Mouse (Mus musculus): ENCODE measurements around the gene Gtf2ird1. TPM values are rescaled to one million over a fixed set of nuclear protein-coding genes. Genes with fewer than 3 reads are reported as not detected.

Gene Gtf2ird1
- polyA plus RNA-seq, 1 experiment from 2014 or later = 57.3 TPM

DNA sequence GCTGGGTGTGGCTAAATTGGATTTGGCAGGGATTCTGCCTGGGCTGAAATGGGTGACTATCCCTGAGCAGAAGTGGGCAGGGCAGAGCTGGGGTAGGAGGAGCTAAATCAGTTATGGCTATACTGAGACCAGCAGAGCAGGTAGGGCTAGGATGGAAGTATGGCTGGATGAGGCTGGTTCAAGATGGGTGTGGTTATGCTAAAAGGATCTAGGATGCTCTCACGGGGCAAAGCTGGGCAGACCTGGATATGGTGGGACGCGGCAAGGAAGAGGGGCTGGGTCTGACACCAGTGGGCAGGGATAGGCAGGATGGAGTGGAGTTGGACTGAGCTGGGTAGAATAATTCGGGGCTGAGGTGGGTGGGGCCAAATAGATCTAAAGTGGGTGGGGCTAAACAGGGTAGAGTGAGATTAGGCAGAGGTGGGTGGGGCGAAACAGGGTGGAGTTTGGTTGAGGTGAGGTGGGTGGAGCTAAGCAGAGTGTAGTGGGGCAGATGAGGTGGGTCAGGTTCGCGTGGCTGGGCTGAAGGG is 46.1 kb downstream of the Gtf2ird1 start:
- ATAC-seq (ENCODE audit: low FRiP score) (no peak), DNase-seq (ENCODE audit: low spot score) (no peak)
- H3K27ac ChIP-seq = no peak overlapping the region
- WGBS = 95% methylated on average over 7 of the region's 7 CpGs
- no peaks in the 10 kb centered on the region for H3K27me3 ChIP-seq (ENCODE audit: control insufficient read depth, insufficient read depth, low read length)
- H3K9ac ChIP-seq = no peak overlapping the region
- no peaks in the 10 kb centered on the region for H3K9me3 ChIP-seq (ENCODE audit: control insufficient read depth, low read length)
- H3K4me3 ChIP-seq (replicated peaks; ENCODE audit: low read length) = no peak overlapping the region
- H3K36me3 ChIP-seq (replicated peaks; ENCODE audit: control insufficient read depth, insufficient read depth) = peaks cover 85% of the 10 kb centered on the region
- no peak overlapping the region for H3K4me2 ChIP-seq (replicated peaks)
- H3K4me1 ChIP-seq (replicated peaks; ENCODE audit: control insufficient read depth, insufficient read depth, low read length) = no peaks in the 10 kb centered on the region

DNA sequence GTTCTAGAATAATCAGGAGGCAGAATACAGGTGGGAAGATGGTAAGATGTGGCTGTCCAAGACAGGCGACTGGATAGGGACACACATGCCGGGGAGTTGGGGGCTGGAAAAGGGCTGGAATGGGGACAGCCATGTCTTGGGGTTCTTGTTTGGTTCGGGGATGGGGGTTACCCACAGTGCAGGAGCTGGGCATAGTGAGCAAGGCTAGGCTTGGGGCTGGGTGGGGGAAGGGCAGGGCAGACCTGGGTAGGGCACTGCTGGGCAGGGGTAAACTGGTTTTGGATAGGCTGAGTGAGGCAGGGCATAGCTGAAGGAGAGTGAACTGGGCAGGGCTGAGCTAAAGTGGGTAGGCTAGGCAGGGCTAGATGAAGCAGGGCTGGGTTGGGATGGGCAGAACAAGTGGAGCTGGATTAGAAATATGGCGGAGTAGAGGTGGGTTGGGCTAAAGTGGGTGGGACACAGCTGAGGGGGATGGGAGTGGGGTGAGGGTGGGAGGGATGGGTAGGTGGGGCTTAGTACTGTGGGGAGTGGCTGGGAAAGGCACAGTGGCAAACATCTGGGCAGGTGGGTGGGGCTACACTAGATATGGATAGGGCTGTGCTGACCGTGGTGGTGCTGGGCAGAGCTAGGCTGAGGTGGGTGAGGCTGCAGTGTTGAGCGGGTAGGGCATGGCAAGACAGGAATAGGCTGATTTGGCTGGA is 46.8 kb downstream of the Gtf2ird1 start:
- Histone ChIP-seq H3K36me3 (replicated peaks; ENCODE audit: control insufficient read depth, insufficient read depth) (peaks cover 85% of the 10 kb centered on the region), H3K4me1 (replicated peaks; ENCODE audit: control insufficient read depth, insufficient read depth, low read length) (no peaks in the 10 kb centered on the region), H3K27ac (no peak overlapping the region), H3K9ac (no peak overlapping the region), H3K9me3 (ENCODE audit: control insufficient read depth, low read length) (no peaks in the 10 kb centered on the region), H3K27me3 (ENCODE audit: control insufficient read depth, insufficient read depth, low read length) (no peaks in the 10 kb centered on the region), H3K4me3 (replicated peaks; ENCODE audit: low read length) (no peak overlapping the region), H3K4me2 (replicated peaks) (no peak overlapping the region)
- ATAC-seq (ENCODE audit: low FRiP score) = no peak
- WGBS = 96% methylated on average over 6 of the region's 6 CpGs
- DNase-seq (ENCODE audit: low spot score) = no peak

DNA sequence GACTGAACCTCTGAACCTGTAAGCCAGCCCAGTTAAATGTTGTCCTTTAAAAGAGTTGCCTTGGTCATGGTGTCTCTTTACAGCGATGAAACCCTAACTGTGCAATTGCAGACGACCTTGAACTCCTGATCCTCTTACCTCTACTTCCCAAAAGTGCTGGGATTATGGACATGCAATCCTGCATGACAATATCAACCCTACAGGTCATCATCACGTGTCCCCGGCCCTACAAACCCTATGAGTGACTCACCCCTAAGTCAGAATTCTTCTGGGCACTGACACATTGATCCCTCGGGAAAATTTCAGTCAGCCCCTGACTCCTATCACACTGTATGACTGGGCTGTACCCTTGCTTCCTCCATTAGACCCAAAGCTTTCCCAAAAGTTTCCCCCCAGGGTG is 48.4 kb downstream of the Gtf2ird1 start:
- Histone ChIP-seq H3K9ac (no peak overlapping the region), H3K27ac (no peak overlapping the region), H3K9me3 (ENCODE audit: control insufficient read depth, low read length) (no peaks in the 10 kb centered on the region), H3K4me3 (replicated peaks; ENCODE audit: low read length) (no peak overlapping the region), H3K4me1 (replicated peaks; ENCODE audit: control insufficient read depth, insufficient read depth, low read length) (no peaks in the 10 kb centered on the region), H3K36me3 (replicated peaks; ENCODE audit: control insufficient read depth, insufficient read depth) (peaks cover 92% of the 10 kb centered on the region), H3K27me3 (ENCODE audit: control insufficient read depth, insufficient read depth, low read length) (no peaks in the 10 kb centered on the region), H3K4me2 (replicated peaks) (no peak overlapping the region)
- ATAC-seq (ENCODE audit: low FRiP score) (no peak), DNase-seq (ENCODE audit: low spot score) (no peak)
- WGBS = 95% methylated on average over 5 of the region's 5 CpGs

DNA sequence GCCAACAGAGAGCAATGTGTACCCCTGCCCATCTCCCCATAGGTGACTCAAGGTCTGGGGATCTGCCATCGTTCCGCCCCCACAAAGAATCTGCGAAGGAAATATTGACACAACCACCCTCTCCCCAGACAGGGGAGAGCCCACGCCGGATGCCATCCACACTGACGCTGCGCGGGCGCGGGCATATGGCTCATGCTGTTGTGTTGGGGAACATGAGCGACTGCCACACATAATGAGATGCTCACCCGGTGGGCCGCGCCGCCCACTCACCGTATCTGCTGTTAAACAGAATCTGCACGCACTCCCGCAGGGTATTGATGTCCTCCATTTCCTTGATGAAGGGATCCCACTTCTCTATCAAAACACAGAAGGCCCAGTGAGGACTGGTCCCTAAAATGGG is 54.7 kb downstream of the Gtf2ird1 start:
- Histone ChIP-seq H3K4me1 (replicated peaks; ENCODE audit: control insufficient read depth, insufficient read depth, low read length) (no peaks in the 10 kb centered on the region), H3K36me3 (replicated peaks; ENCODE audit: control insufficient read depth, insufficient read depth) (peaks cover 98% of the 10 kb centered on the region), H3K9me3 (ENCODE audit: control insufficient read depth, low read length) (no peaks in the 10 kb centered on the region), H3K4me2 (replicated peaks) (no peak overlapping the region), H3K27me3 (ENCODE audit: control insufficient read depth, insufficient read depth, low read length) (no peaks in the 10 kb centered on the region), H3K27ac (no peak overlapping the region), H3K9ac (no peak overlapping the region), H3K4me3 (replicated peaks; ENCODE audit: low read length) (no peak overlapping the region)
- WGBS = 95% methylated on average over 18 of the region's 18 CpGs
- ATAC-seq (ENCODE audit: low FRiP score) (no peak), DNase-seq (ENCODE audit: low spot score) (no peak)

DNA sequence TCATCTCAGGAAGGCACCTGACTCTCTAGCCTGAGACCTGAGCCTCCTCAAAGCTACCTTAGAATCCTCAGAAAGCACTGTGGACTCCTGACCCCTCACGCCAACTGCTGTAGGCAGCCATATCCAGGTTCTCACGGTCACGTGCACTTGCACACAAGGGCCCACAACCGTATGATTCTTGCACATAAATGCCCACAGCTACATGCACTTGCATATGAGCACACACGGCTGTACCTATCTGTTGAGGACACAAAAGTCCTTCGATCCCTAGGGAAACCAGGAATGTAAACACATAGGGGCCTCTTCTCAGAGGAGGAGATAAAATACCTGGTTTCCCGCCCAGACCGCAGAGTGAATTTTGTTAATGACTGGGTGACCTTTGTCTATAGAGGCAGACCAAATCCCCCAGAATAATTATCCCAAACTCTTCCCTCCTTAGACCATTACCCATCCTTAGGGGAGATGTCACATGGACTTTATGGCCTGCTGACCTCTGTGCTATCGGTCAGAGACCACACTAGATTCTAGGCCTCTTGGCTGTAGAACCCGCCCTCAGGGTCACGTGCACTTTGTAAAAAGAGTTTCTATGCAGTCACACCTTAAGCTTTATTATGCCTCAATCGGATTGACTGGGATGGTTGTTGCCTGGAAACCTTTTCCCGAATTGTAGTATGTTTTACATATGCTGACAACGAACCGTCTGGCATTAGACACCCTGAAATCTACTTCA is 58.9 kb downstream of the Gtf2ird1 start:
- Histone ChIP-seq H3K4me3 (replicated peaks; ENCODE audit: low read length) (no peak overlapping the region), H3K4me2 (replicated peaks) (no peak overlapping the region), H3K9me3 (ENCODE audit: control insufficient read depth, low read length) (no peaks in the 10 kb centered on the region), H3K36me3 (replicated peaks; ENCODE audit: control insufficient read depth, insufficient read depth) (peaks cover 97% of the 10 kb centered on the region), H3K27me3 (ENCODE audit: control insufficient read depth, insufficient read depth, low read length) (no peaks in the 10 kb centered on the region), H3K27ac (no peak overlapping the region), H3K9ac (no peak overlapping the region), H3K4me1 (replicated peaks; ENCODE audit: control insufficient read depth, insufficient read depth, low read length) (no peaks in the 10 kb centered on the region)
- ATAC-seq (ENCODE audit: low FRiP score) (no peak), DNase-seq (ENCODE audit: low spot score) (no peak)
- WGBS = 95% methylated on average over 15 of the region's 15 CpGs

DNA sequence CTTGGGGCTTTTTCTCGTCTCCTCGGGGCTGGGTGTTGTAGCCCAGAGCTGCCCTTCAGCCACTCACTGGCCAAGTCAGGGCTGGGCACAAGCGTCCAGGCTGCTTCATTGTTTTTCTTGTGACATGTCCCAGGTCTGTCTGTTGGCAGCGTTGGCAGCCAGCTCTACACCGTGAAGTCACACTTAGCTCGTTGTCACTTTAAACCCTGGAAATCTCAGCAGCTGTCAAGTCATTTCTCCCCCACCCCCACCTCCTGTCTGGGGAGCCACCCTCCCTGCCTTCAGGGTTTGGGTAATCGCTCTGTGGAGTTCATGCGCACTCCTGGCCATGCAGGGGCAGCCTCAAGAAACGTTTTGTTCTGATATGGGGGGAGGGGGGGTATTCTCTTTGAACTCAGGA is 60.0 kb downstream of the Gtf2ird1 start:
- Histone ChIP-seq H3K27ac (no peak overlapping the region), H3K36me3 (replicated peaks; ENCODE audit: control insufficient read depth, insufficient read depth) (peaks cover 97% of the 10 kb centered on the region), H3K4me2 (replicated peaks) (no peak overlapping the region), H3K4me1 (replicated peaks; ENCODE audit: control insufficient read depth, insufficient read depth, low read length) (no peaks in the 10 kb centered on the region), H3K9ac (no peak overlapping the region), H3K4me3 (replicated peaks; ENCODE audit: low read length) (no peak overlapping the region), H3K27me3 (ENCODE audit: control insufficient read depth, insufficient read depth, low read length) (no peaks in the 10 kb centered on the region), H3K9me3 (ENCODE audit: control insufficient read depth, low read length) (no peaks in the 10 kb centered on the region)
- no peak for ATAC-seq (ENCODE audit: low FRiP score)
- no peak for DNase-seq (ENCODE audit: low spot score)
- WGBS = 79% methylated on average over 9 of the region's 9 CpGs

DNA sequence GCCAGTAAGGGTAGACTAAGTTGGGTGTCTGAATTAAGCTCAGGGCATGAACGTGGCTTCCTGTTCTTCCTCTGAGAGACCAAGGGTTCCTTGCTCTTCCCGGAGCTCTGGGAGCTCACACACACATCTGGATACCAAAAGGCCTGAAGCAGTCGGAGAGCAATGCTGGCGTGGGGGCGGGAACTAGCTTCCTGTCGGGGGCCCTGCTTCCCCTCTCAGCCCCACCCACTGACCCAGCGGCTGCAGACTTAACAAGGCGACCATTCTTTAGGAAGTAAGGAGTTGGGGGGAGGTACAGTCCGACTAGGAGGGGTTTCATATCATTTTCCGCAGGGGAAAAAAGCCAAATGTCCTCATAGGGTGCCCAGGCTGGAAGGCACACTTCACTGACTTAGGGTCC is 61.9 kb downstream of the Gtf2ird1 start:
- DNase-seq (ENCODE audit: low spot score) (no peak), ATAC-seq (ENCODE audit: low FRiP score) (no peak)
- H3K9me3 ChIP-seq (ENCODE audit: control insufficient read depth, low read length) = no peaks in the 10 kb centered on the region
- peaks cover 98% of the 10 kb centered on the region for H3K36me3 ChIP-seq (replicated peaks; ENCODE audit: control insufficient read depth, insufficient read depth)
- no peak overlapping the region for H3K9ac ChIP-seq
- H3K4me3 ChIP-seq (replicated peaks; ENCODE audit: low read length) = no peak overlapping the region
- H3K4me2 ChIP-seq (replicated peaks) = no peak overlapping the region
- H3K27me3 ChIP-seq (ENCODE audit: control insufficient read depth, insufficient read depth, low read length) = no peaks in the 10 kb centered on the region
- 62% methylated on average over 10 of the region's 10 CpGs for WGBS
- no peaks in the 10 kb centered on the region for H3K4me1 ChIP-seq (replicated peaks; ENCODE audit: control insufficient read depth, insufficient read depth, low read length)
- peak overlapping the region; percentile 20; the same call in 1 of the 2 replicates for H3K27ac ChIP-seq

DNA sequence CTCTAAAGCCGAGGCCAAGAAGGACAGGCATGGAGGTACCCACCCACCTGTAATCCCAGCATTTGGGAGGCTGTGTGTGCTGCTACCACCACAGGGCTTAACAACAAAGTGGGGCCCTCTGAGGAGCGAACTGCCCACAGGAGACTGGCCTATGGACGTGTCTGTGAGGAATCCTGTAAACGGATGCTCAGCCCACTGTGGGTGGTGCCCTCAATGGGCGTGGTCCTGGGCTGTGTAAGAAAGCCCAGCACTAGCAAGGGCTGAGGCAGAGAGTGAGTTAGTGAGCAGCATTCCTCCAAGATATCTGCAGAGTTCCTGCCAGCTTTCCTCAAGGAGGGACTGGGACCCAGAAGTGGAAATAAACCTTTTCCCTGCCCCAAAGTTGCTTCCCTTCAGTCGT is 62.9 kb downstream of the Gtf2ird1 start:
- ATAC-seq (ENCODE audit: low FRiP score) (no peak), DNase-seq (ENCODE audit: low spot score) (no peak)
- Histone ChIP-seq H3K9ac (no peak overlapping the region), H3K4me3 (replicated peaks; ENCODE audit: low read length) (no peak overlapping the region), H3K36me3 (replicated peaks; ENCODE audit: control insufficient read depth, insufficient read depth) (peaks cover 98% of the 10 kb centered on the region), H3K4me2 (replicated peaks) (no peak overlapping the region), H3K9me3 (ENCODE audit: control insufficient read depth, low read length) (no peaks in the 10 kb centered on the region), H3K4me1 (replicated peaks; ENCODE audit: control insufficient read depth, insufficient read depth, low read length) (no peaks in the 10 kb centered on the region), H3K27me3 (ENCODE audit: control insufficient read depth, insufficient read depth, low read length) (no peaks in the 10 kb centered on the region), H3K27ac (no peak overlapping the region)
- 82% methylated on average over 6 of the region's 6 CpGs for WGBS

DNA sequence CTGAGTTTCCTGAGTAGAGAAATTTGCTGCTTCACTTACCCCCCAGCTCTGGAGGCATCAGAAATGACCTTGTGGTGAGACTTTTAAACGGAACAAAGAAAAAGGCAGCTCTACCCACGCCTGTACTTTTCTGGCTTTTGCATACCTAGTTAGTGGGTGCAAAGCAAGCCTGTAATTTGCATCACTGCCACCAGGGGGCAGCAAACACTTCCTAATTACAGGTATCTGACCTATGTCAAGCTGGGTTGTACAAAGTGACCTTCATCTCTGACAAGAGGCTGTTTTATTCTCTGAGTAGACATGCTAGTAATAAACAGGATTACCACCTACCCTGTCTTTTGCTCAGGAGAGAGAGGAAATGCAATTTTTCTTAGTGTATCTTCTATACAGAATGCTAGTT is 71.4 kb downstream of the Gtf2ird1 start:
- DNase-seq (ENCODE audit: low spot score) (peak; percentile 85), ATAC-seq (ENCODE audit: low FRiP score) (no peak)
- Histone ChIP-seq H3K36me3 (replicated peaks; ENCODE audit: control insufficient read depth, insufficient read depth) (peaks cover 84% of the 10 kb centered on the region), H3K4me3 (replicated peaks; ENCODE audit: low read length) (no peak overlapping the region), H3K27me3 (ENCODE audit: control insufficient read depth, insufficient read depth, low read length) (no peaks in the 10 kb centered on the region), H3K9me3 (ENCODE audit: control insufficient read depth, low read length) (no peaks in the 10 kb centered on the region), H3K4me2 (replicated peaks) (no peak overlapping the region), H3K4me1 (replicated peaks; ENCODE audit: control insufficient read depth, insufficient read depth, low read length) (no peaks in the 10 kb centered on the region), H3K27ac (no peak overlapping the region), H3K9ac (no peak overlapping the region)
- WGBS = 66% methylated on average over 2 of the region's 2 CpGs
